Mouse (Mus musculus) midbrain, embryonic 12.5 days (tissue): ENCODE results near the gene Myo1f. TPM values are rescaled to one million over a fixed set of nuclear protein-coding genes. Genes with fewer than 3 reads are reported as not detected.
"Not testable (repeated sequence)": the region's sequence is repeated elsewhere in the genome, so short reads cannot be mapped to it uniquely, and the experiment has no call there.

Source experiments
- ATAC-seq: fragments of 200-750 bp; cut with Nextera tagmentation; 2 replicates; pipeline ENCODE4 v1.8.0; 2017; ENCODE audit warnings: low read depth, moderate TSS enrichment, moderate library complexity; ENCODE audit not compliant: low FRiP score
- H3K27ac ChIP-seq: fragments of 300-500 bp; sonication (generic); replicated peaks from 2 replicates; pipeline ENCODE4 v1.5.1; 2016; ENCODE audit warnings: mild to moderate bottlenecking
- H3K27me3 ChIP-seq: fragments of 300-500 bp; sonication (generic); 2 replicates; pipeline ENCODE4 v1.6.1; 2016; ENCODE audit warnings: mild to moderate bottlenecking
- H3K36me3 ChIP-seq: fragments of 300-500 bp; sonication (generic); 2 replicates; pipeline ENCODE4 v1.6.1; 2016
- H3K4me1 ChIP-seq: fragments of 300-500 bp; sonication (generic); 2 replicates; pipeline ENCODE4 v1.6.1; 2016
- H3K4me2 ChIP-seq: fragments of 300-500 bp; sonication (generic); replicated peaks from 2 replicates; pipeline ENCODE4 v1.6.1; 2016; ENCODE audit warnings: mild to moderate bottlenecking, moderate library complexity
- H3K4me3 ChIP-seq: fragments of 300-500 bp; sonication (generic); 2 replicates; pipeline ENCODE4 v1.5.1; 2016; ENCODE audit warnings: mild to moderate bottlenecking
- H3K9ac ChIP-seq: fragments of 300-500 bp; sonication (generic); replicated peaks from 2 replicates; pipeline ENCODE4 v1.6.1; 2016; ENCODE audit warnings: mild to moderate bottlenecking, moderate library complexity
- H3K9me3 ChIP-seq: fragments of 300-500 bp; sonication (generic); 2 replicates; pipeline ENCODE4 v1.6.1; 2016; ENCODE audit warnings: mild to moderate bottlenecking
- WGBS: fragments of 180-500 bp; shearing (Covaris S2); methylation state at CpG from one replicate; pipeline ENCODE4 v1.1.7; 2016; 5-methylcytosine and 5-hydroxymethylcytosine counted together
- polyA plus RNA-seq: library from polyadenylated mRNA; unstranded; fragments of >200 nt; fragmentation: Nextera tagmentation; extraction: Ambion mirVana; gene quantifications from 2 replicates; pipeline ENCODE4 v1.2.1, GENCODE M21; 2016

The Myo1f gene
- polyA plus RNA-seq, 1 experiment from 2014 or later, result 3.5 TPM

DNA sequence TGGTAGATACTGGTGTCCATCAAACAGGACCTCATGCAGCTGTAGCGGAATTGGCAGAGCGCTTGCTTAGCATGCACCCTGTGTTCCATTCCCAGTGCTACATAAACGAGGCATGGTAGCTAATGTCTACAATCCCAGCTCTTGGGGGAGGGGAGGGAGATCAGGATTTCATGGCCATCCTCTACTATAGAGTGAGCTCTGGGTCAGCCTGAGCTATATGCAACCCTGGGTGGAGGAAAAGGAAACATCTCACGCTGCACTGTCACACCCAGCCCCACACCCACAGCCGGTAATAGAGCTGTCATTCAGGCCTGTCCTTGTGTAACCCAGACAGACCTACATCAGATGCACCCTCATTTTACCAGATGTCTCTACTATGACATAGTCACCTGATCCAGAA, 43.0 kb downstream of the Myo1f start:
- Histone ChIP-seq H3K4me2 (no peak overlapping the region), H3K4me1 (no peaks in the 10 kb centered on the region), H3K27ac (no peak overlapping the region), H3K9ac (no peak overlapping the region), H3K27me3 (no peaks in the 10 kb centered on the region), H3K9me3 (peaks cover 6% of the 10 kb centered on the region; the same call in 1 of the 2 replicates), H3K36me3 (no peaks in the 10 kb centered on the region), H3K4me3 (no peak overlapping the region)
- no peak for ATAC-seq
- WGBS, result 95% methylated on average over 5 of the region's 5 CpGs

DNA sequence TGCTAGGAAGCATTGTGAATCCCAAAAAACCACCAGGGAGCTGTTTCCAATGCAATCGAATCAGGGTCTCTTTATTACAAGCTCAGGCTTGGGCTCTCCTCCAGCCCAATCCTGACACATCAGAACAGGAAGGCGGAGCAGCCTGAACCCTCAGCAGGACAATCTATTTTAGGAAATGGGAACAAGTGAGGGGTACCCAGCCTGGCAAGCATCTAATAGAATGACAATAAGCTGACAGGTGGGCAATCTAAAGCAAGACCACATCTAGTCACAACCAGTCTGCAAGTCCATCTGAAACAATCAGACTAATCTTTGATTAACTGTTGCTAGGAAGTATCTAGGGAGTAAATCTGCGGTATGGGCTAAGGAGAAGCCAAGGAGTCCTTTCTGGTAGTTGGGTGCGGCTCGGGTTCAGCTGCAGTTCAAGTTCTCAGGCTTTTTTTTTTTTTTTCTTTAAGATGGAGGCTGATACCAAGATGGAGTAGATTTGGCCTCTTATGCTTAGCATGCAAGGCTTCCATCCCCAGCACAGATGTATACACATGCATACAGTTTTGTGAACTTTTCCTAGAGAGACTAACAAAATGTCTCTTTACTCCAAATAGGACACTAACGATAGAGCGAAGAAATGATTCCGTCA, 44.4 kb downstream of the Myo1f start:
- no peaks in the 10 kb centered on the region for H3K27me3 ChIP-seq
- H3K4me3 ChIP-seq, result no peak overlapping the region
- no peak for ATAC-seq
- H3K9me3 ChIP-seq, result peaks cover 6% of the 10 kb centered on the region; the same call in 1 of the 2 replicates
- WGBS, result 88% methylated on average over 8 of the region's 8 CpGs
- no peak overlapping the region for H3K27ac ChIP-seq
- H3K4me2 ChIP-seq, result no peak overlapping the region
- H3K9ac ChIP-seq, result no peak overlapping the region
- no peaks in the 10 kb centered on the region for H3K36me3 ChIP-seq
- no peaks in the 10 kb centered on the region for H3K4me1 ChIP-seq

DNA sequence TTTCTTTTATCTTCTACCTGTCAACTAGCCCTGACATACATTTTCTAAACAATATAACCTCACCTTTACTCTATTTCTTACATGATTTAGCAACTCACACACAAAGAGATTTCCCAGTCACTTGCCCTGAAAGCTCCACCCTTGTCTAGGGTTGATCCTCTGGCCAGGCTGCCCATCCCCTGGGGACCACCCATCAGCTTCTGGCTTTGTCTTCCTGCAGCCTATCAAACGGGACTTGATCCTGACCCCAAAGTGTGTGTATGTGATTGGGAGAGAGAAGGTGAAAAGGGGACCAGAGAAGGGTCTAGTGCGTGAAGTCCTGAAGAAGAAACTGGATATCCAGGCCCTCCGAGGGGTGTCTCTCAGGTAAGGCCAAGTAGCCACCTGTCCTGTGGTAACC, 45.3 kb downstream of the Myo1f start:
- WGBS, result 76% methylated on average over 3 of the region's 3 CpGs

DNA sequence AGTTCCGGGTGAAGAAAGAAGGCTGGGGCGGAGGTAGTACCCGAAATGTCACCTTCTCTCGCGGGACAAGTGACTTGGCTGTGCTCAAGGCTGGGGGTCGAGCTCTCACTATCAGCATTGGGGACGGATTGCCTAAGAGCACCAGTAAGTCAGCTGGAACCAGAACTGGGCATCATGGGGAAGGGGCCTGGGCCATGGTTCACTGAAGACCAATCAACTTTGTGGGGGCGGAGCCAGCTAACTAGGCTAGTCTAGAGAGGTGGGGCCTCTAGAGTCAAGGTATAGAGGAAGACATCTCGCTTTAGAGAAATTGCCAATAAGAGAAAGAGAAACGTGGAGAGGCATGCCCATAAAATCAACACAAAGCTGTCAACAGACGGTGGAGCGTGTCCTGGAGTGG, 46.4 kb downstream of the Myo1f start:
- Histone ChIP-seq H3K4me3 (no peak overlapping the region), H3K4me2 (no peak overlapping the region), H3K36me3 (no peaks in the 10 kb centered on the region), H3K27ac (no peak overlapping the region), H3K9ac (no peak overlapping the region), H3K27me3 (no peaks in the 10 kb centered on the region), H3K9me3 (peaks cover 6% of the 10 kb centered on the region; the same call in 1 of the 2 replicates), H3K4me1 (no peaks in the 10 kb centered on the region)
- WGBS, result 85% methylated on average over 12 of the region's 12 CpGs
- no peak for ATAC-seq

More for the DNA sequence above, 45.3 kb downstream of the Myo1f start:
- H3K9ac ChIP-seq, result no peak overlapping the region
- H3K36me3 ChIP-seq, result no peaks in the 10 kb centered on the region
- no peak for ATAC-seq
- H3K4me2 ChIP-seq, result no peak overlapping the region
- peaks cover 6% of the 10 kb centered on the region; the same call in 1 of the 2 replicates for H3K9me3 ChIP-seq
- no peaks in the 10 kb centered on the region for H3K27me3 ChIP-seq
- no peak overlapping the region for H3K4me3 ChIP-seq
- no peaks in the 10 kb centered on the region for H3K4me1 ChIP-seq
- H3K27ac ChIP-seq, result no peak overlapping the region

DNA sequence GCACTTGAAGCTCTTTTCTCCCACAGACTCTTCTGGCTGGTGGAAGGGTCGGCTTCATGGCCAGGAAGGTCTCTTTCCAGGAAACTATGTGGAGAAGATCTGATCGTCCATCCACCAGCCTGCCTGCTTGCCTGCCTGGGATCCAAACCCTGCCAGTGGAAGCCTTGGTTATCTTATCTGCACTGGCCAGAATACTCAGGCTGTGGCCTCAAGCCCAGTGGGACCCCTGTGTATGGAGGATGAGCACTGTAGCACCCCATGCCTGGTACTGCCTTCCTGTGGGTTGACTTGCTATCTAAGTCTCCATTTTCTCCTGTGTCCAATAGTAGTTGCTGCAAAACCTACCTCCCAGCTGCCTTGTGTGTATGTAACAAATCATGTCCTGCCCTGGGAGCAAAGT, 51.8 kb downstream of the Myo1f start:
- Histone ChIP-seq H3K9me3 (no peaks in the 10 kb centered on the region), H3K4me3 (no peak overlapping the region), H3K4me1 (no peaks in the 10 kb centered on the region), H3K36me3 (no peaks in the 10 kb centered on the region), H3K4me2 (no peak overlapping the region), H3K9ac (no peak overlapping the region), H3K27ac (no peak overlapping the region), H3K27me3 (no peaks in the 10 kb centered on the region)
- no peak for ATAC-seq
- WGBS, result 83% methylated on average over 2 of the region's 2 CpGs

DNA sequence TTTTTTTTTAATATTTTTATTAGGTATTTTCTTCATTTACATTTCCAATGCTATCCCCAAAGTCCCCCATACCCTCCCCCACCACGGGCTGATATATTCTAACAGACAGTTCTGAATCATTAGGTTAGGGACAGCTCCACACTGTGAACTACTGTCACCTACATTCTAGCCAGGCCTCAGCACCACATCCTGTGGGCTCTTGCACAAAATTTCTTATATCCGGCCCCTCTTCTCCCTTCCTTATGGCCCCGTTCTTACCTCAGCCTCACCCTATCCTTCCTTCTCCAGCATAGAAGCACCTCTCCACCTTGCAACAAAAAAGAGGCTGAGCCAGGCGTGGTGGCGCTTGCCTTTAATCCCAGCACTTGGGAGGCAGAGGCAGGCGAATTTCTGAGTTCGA, 55.0 kb downstream of the Myo1f start:
- Histone ChIP-seq H3K9me3 (no peaks in the 10 kb centered on the region), H3K4me2 (no peak overlapping the region), H3K9ac (no peak overlapping the region), H3K4me3 (no peak overlapping the region), H3K36me3 (no peaks in the 10 kb centered on the region), H3K27me3 (no peaks in the 10 kb centered on the region), H3K4me1 (no peaks in the 10 kb centered on the region), H3K27ac (no peak overlapping the region)
- no peak for ATAC-seq
- 87% methylated on average over 7 of the region's 7 CpGs for WGBS

DNA sequence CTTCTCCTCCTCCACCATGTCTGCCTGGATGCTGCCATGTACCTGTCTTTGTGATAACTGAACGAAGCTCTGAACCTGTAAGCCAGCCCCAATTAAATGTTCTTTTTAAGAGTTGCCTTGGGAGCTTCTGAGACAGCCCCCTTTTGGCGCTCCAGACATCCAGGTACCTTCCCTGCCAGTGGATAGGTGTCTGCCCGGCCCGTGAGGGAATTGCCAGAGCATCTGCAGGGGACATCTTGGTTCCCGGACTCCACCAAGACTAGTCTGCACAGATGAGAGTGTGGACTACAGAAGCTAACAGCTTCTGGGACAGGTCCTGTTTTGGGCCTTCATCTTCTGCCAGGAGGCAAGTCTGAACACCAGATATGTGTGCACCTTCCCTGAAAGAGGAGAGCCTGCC, 58.2 kb downstream of the Myo1f start:
- not testable (repeated sequence) for H3K36me3 ChIP-seq, H3K9ac ChIP-seq, H3K4me3 ChIP-seq, H3K9me3 ChIP-seq, ATAC-seq, H3K4me2 ChIP-seq, H3K27ac ChIP-seq, H3K4me1 ChIP-seq, H3K27me3 ChIP-seq
- WGBS, result 82% methylated on average over 5 of the region's 5 CpGs

DNA sequence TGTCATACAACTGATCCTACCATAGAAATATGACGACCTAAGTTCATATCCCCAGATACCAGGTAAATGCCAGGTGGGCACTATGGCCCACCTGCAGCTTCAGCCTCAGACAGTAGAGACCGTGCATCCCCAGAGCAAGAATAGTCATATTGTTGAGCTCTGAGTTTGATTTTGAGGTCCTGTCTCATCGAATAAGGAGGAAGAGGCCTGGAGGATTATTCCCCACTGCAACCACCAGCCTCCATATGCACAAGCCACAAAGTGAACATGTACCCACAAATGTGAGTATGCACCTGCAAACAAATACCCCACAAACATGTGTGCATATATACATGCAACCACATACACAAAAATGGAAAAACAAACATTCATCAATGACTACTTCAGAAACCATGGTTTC, 71.8 kb downstream of the Myo1f start:
- Histone ChIP-seq H3K4me1 (peaks cover 23% of the 10 kb centered on the region), H3K4me3 (no peak overlapping the region), H3K27ac (no peak overlapping the region), H3K9ac (no peak overlapping the region), H3K36me3 (peaks cover 20% of the 10 kb centered on the region), H3K27me3 (no peaks in the 10 kb centered on the region), H3K4me2 (no peak overlapping the region), H3K9me3 (no peaks in the 10 kb centered on the region)
- ATAC-seq, result no peak
- WGBS, result 92% methylated on average over 3 of the region's 3 CpGs

DNA sequence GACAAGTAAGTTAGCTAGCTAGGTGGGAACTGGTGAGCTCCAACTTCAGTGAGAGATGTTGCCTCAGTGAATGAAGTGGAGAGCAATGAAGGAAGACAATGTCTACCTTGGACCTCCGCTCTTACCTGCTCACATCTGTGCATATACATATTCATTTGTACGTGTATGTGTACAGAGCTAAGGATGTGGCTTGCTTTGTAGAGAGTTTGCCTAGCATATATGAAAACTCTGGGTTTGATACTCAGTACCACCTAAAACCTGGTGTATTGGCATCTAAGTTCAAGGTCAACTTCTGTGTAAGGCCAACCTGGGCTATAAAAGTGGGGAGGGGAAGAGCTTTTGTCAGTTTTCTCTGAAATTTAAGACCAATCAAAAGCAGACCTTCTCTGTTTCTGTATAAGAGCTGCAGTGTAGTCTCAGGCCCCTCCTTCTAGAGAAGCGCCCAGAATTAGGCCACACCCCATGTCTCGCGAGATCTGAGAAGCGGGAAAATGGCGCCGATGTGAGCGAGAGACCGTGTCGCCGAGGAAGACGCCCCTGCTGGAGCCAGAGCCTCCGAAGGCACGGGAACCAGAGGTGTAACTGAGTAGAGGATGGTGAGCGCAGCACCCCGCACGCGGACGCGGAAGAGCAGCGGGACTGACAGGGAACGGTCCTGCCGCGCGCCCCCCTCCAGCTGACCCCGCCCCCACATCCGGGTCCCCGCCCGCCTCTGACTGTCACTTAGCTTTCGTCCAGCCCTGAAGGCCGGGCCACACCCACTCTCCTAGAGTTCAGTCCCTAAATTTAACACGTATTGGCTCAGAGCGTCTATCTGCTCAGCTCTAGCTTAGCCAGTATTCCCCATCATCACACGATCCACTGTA, 73.3 kb downstream of the Myo1f start, which contains the start of gene Zfp414:
Gene Zfp414 (plus strand): TSS at position 470 of the 866 bp plus-strand sequence.
- Histone ChIP-seq H3K27me3 (no peaks in the 10 kb centered on the region), H3K9ac (peak within 1 kb of the TSS; percentile 75), H3K27ac (peak within 1 kb of the TSS; percentile 94), H3K9me3 (no peaks in the 10 kb centered on the region), H3K4me1 (peaks cover 23% of the 10 kb centered on the region), H3K36me3 (peaks cover 25% of the 10 kb centered on the region), H3K4me2 (peak within 1 kb of the TSS; percentile 73), H3K4me3 (peak within 1 kb of the TSS; percentile 60)
- WGBS, result 4% methylated on average over 29 of the region's 35 CpGs
- ATAC-seq, result peak; percentile 95

DNA sequence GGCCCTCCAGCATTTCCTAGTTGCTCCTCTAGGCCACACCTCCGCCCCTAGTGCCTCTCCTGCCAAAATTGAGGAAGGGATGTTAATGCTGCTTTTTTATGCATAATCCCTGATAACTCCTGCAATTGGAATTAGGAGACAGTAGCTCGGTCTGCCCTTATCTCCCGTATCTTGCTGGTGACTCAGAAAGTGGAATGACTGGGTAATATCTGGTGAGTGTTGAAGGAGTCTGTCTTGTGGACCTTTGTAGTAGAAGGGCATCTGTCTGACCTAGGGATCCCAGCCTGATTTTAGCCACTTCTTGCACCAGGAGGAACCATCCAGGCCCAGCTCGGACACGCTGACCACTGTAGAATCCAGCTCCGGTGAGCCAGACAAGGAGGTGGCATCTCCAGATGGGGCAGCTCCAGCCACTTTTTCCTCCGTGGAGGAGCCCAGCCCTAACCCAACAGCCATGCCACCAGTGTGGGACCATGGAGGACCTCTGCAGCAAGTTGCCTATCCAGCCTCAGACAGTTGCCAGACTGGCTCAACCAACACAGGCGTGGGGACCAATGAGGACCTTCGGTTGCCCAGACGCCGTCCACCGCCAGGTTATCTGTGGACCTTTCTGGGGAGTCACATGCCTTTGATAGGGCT, 74.1 kb downstream of the Myo1f start:
- Histone ChIP-seq H3K36me3 (peaks cover 25% of the 10 kb centered on the region), H3K4me2 (peak overlapping the region; percentile 73), H3K27ac (peak overlapping the region; percentile 94), H3K4me1 (peaks cover 23% of the 10 kb centered on the region), H3K27me3 (no peaks in the 10 kb centered on the region), H3K4me3 (peak overlapping the region; percentile 60), H3K9me3 (no peaks in the 10 kb centered on the region), H3K9ac (peak overlapping the region; percentile 75)
- peak; percentile 10 for ATAC-seq
- WGBS, result 75% methylated on average over 12 of the region's 12 CpGs

DNA sequence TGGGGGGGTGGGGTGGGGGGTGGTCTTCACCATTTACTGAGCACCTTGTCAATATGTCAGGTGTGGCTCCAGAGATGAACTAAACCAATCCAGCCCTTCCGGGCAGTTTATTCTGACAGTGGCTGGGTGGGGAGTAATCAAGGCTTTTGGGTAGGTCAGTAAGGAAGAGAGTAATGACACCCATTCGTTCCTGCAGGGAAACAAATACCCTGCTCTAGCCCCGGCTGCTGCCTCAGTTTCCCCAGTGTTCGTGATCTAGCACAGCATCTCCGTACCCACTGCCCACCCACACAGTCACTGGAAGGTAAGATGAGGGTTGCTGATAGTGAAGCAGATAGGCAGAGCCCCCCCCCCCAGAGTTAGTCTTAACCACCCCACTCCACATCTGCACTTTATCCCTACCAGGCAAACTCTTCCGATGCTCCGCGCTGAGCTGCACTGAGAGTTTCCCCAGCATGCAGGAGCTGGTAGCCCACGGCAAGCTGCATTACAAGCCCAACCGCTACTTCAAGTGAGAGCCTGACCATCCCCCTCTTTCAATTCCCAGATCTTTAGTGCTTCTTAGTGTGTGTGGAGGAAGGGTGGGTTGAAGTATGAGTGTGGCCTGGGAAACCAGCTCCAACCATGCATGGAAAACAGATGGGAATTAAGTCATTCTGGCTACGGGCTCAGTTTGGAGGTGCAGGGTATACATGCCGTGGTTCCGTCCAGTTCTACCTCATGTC, 74.8 kb downstream of the Myo1f start:
- Histone ChIP-seq H3K4me1 (peaks cover 23% of the 10 kb centered on the region), H3K9me3 (no peaks in the 10 kb centered on the region), H3K4me2 (peak overlapping the region; percentile 73), H3K27me3 (no peaks in the 10 kb centered on the region), H3K9ac (no peak overlapping the region), H3K27ac (no peak overlapping the region), H3K36me3 (peaks cover 25% of the 10 kb centered on the region), H3K4me3 (peak overlapping the region; percentile 60)
- WGBS, result 82% methylated on average over 13 of the region's 13 CpGs
- no peak for ATAC-seq
